Mouse (Mus musculus): ENCODE data around the gene Cox17.

Cox17 gene

DNA sequence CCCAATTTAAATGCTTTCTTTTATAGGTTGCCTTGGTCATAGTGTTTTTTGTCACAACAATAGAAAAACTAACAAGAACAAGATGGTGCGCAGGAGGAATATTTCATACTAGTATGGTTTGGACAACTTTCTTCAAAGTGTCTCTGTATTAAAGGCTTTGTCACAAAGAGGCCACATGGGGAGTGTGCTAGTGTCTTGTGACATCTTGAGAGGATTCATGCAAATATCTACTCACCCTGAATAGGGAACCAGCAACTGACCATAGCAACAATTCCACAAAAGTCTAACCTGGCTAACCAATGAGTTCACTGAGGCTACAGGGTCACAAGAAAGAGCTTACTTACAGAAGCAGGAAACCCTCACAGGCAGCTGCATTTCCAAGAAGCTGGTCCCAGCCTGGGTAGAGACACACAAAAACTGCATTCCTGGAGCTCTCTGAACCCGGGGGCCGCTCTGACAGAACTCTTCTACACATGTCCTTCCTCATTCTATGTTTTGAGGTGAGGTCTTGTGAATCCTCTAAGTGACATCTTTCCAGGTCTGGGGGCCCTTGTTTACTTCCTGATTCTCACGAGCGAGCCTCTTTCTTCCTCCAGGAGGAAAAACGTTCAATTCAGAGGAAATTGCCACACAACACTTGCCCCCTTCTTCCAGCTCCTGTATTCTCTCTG is 48.4 kb downstream of the Cox17 start:
- no peak for DNase-seq (ENCODE audit: low spot score)

- DNase-seq (ENCODE audit: low spot score), result no peak
These were observed 49.4 kb downstream of the Cox17 start for GRCm38 (mm10) chr16:38396155-38396554.

- DNase-seq (ENCODE audit: low spot score), result no peak
These were observed 51.5 kb downstream of the Cox17 start for GRCm38 (mm10) chr16:38398266-38398665.

DNA sequence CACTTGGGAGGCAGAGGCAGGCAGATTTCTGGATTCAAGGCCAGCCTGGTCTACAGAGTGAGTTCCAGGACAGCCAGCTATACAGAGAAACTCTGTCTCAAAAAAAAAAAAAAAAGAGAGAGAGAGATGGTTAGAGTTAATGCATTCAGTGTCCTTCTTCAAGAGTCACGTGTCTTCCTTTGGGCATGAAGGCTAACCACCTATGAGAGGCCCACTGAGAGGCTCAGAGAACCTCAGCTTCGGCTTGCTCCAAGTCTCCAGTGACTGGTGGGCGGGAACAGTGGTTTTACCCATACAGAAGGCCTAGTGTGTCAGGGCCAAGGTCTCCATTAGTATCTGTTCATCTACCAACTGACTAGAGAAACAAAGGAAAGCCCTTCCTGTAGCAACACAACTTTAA is 52.3 kb downstream of the Cox17 start:
- DNase-seq (ENCODE audit: low spot score), result no peak

DNA sequence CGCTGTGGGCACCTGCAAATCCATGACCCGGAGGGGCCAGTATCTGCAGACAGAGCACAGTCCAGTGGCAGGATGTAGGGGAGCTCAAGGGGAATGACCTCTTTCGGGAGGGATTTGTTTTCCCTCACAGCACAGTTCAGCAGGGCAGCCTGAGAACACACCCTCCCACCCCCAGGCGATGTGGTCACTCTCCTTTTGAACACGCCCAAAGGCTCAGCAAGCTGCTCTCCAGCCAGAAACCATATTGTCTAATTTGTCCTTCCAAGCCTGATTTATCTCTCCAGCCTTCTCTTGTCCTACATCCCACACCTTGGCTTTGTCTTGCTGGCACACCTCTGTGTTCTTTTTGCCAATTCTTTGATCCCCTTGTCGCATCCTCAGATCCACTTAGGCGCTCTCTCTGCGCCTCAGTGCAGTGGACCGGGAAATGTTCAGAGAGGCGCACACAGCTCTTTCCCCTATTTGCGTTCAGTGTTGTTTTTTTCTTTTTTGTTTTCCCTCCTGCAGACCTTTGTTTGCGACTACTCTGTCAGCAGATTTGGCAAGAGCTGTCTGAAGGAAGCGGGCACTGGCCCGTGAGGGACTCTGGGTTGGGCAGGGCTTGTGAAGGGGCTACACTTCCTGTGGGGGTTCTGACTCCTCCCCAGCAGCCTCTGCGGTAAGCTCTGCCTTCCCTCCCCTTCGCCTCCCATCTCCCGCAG is 52.9 kb downstream of the Cox17 start:
- peak; percentile 74 for DNase-seq (ENCODE audit: low spot score)

DNA sequence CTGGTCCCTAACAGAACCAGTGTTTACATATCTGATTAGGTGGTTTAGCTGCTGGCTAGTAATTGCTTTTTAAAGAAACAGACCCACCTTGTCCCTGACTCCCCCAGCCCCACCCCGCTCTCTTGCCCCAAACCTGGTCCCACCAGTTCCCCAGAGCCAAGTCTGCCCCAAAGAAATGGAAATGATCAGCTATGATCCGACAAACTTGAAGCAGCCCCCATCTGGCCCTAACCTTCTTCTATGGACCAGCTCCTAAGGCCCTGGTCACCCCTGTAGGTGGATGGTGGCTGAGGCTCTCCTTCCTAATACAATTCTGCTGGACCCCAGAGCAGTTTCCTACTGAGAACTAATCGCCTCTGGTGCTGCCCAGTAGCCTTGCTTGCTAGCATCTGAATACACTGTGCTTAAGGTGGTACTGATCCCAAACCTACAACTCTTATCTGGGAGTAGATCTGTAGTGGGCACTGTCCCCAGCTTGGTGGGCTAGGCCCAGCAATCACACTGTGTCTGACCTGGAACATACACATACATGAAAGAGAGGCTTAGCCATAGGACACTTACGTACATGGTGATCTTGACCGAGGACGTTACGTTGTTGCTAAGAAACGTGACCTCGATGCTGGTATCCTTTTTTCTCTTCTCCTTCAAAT is 53.6 kb downstream of the Cox17 start:
- DNase-seq (ENCODE audit: low spot score), result peak; percentile 13

- no peak for DNase-seq (ENCODE audit: low spot score)
These were observed 54.7 kb downstream of the Cox17 start for GRCm38 (mm10) chr16:38401468-38401867.

Measured in retina, embryonic 14.5 days (tissue).